Mouse (Mus musculus): ENCODE results near the gene Klrg2.
"Not testable (repeated sequence)": the region's sequence is repeated elsewhere in the genome, so short reads cannot be mapped to it uniquely, and the experiment has no call there.

The Klrg2 gene

GRCm38 (mm10) chr6:38636852-38637618 lies at the start of gene Klrg2:
Klrg2 (minus strand) TSS chr6:38637242.
- DNase-seq, result no peak

- no peak for DNase-seq
These were observed 45.5 kb upstream of the Klrg2 start for GRCm38 (mm10) chr6:38682532-38682931.

GRCm38 (mm10) chr6:38677629-38678028 lies 40.6 kb upstream of the Klrg2 start:
- DNase-seq, result no peak

GRCm38 (mm10) chr6:38676723-38677122 lies 39.7 kb upstream of the Klrg2 start:
- no peak for DNase-seq

GRCm38 (mm10) chr6:38676217-38676616 lies 39.2 kb upstream of the Klrg2 start:
- no peak for DNase-seq

GRCm38 (mm10) chr6:38672011-38672410 lies 35.0 kb upstream of the Klrg2 start:
- no peak for DNase-seq

- no peak for DNase-seq
These were observed 34.2 kb upstream of the Klrg2 start for GRCm38 (mm10) chr6:38671270-38671669.

GRCm38 (mm10) chr6:38670488-38670887 lies 33.4 kb upstream of the Klrg2 start:
- DNase-seq, result not testable (repeated sequence)

- DNase-seq, result no peak
These were observed 32.5 kb upstream of the Klrg2 start for GRCm38 (mm10) chr6:38669580-38669979.

GRCm38 (mm10) chr6:38662714-38663615 lies 25.9 kb upstream of the Klrg2 start, which contains the start of gene Clec2l:
Clec2l (plus strand) TSS chr6:38663069.
- DNase-seq, result peak; percentile 58

- DNase-seq, result no peak
These were observed 24.6 kb upstream of the Klrg2 start for GRCm38 (mm10) chr6:38661626-38662025.

GRCm38 (mm10) chr6:38650263-38650937 lies 13.4 kb upstream of the Klrg2 start:
- peak; percentile 66 for DNase-seq

- no peak for DNase-seq
These were observed 12.5 kb upstream of the Klrg2 start for GRCm38 (mm10) chr6:38649545-38649944.

GRCm38 (mm10) chr6:38643039-38643438 lies 6.0 kb upstream of the Klrg2 start:
- no peak for DNase-seq

GRCm38 (mm10) chr6:38642593-38642992 lies 5.6 kb upstream of the Klrg2 start:
- no peak for DNase-seq

GRCm38 (mm10) chr6:38641645-38642044 lies 4.6 kb upstream of the Klrg2 start:
- DNase-seq, result no peak

- no peak for DNase-seq
These were observed 4.2 kb upstream of the Klrg2 start for GRCm38 (mm10) chr6:38641228-38641627.

GRCm38 (mm10) chr6:38640401-38640800 lies 3.4 kb upstream of the Klrg2 start:
- DNase-seq, result no peak

- peak; percentile 38 for DNase-seq
These were observed 846 bp downstream of the Klrg2 start for GRCm38 (mm10) chr6:38635941-38636851.

- DNase-seq, result no peak
These were observed 2.6 kb downstream of the Klrg2 start for GRCm38 (mm10) chr6:38634461-38634860.

GRCm38 (mm10) chr6:38632826-38633225 lies 4.2 kb downstream of the Klrg2 start:
- no peak for DNase-seq

GRCm38 (mm10) chr6:38629556-38629955 lies 7.5 kb downstream of the Klrg2 start:
- no peak for DNase-seq

Measured in right cerebral cortex, postnatal 14 days (tissue).